Mouse (Mus musculus): ENCODE measurements around the gene Rita1. TPM values are rescaled to one million over a fixed set of nuclear protein-coding genes. Genes with fewer than 3 reads are reported as not detected.

Rita1 gene
- polyA plus RNA-seq, 1 experiment from 2014 or later, result 3.4 TPM

- no peaks in the 10 kb centered on the region for H3K27me3 ChIP-seq (ENCODE audit: insufficient read depth, low read length)
- DNase-seq (no peak), ATAC-seq (no peak)
- no peak overlapping the region for H3K9ac ChIP-seq (replicated peaks)
- 98% methylated on average over 5 of the region's 5 CpGs for WGBS (ENCODE audit: insufficient replicate concordance)
- H3K9me3 ChIP-seq (ENCODE audit: low read length), result no peaks in the 10 kb centered on the region
- H3K27ac ChIP-seq (ENCODE audit: low read depth), result no peak overlapping the region
- H3K4me1 ChIP-seq (ENCODE audit: insufficient read depth), result no peaks in the 10 kb centered on the region
- H3K4me3 ChIP-seq (ENCODE audit: low read depth, low read length), result no peak overlapping the region
- H3K4me2 ChIP-seq (ENCODE audit: low read depth, low read length), result no peak overlapping the region
- TF ChIP-seq EP300 (IDR thresholded peaks at IDR 0.05; ENCODE audit: low read depth), result no peak
- TF ChIP-seq CTCF (IDR thresholded peaks at IDR 0.05; ENCODE audit: low read depth), result no peak
- H3K36me3 ChIP-seq (replicated peaks; ENCODE audit: insufficient read depth, low read length), result peaks cover 66% of the 10 kb centered on the region
Measured at GRCm38 (mm10) chr5:120550673-120551072, 61.7 kb downstream of the Rita1 start.

GRCm38 (mm10) chr5:120550137-120550536, 62.3 kb downstream of the Rita1 start:
- 72% methylated on average over 5 of the region's 5 CpGs for WGBS (ENCODE audit: insufficient replicate concordance)
- TF ChIP-seq EP300 (IDR thresholded peaks at IDR 0.05; ENCODE audit: low read depth) (no peak), CTCF (IDR thresholded peaks at IDR 0.05; ENCODE audit: low read depth) (0 out of 2 replicates have a peak, but pooled peaks have one; percentile 1)
- no peak overlapping the region for H3K4me2 ChIP-seq (ENCODE audit: low read depth, low read length)
- H3K36me3 ChIP-seq (replicated peaks; ENCODE audit: insufficient read depth, low read length), result peaks cover 62% of the 10 kb centered on the region
- H3K27ac ChIP-seq (ENCODE audit: low read depth), result no peak overlapping the region
- no peaks in the 10 kb centered on the region for H3K27me3 ChIP-seq (ENCODE audit: insufficient read depth, low read length)
- H3K4me1 ChIP-seq (ENCODE audit: insufficient read depth), result no peaks in the 10 kb centered on the region
- no peak overlapping the region for H3K4me3 ChIP-seq (ENCODE audit: low read depth, low read length)
- H3K9ac ChIP-seq (replicated peaks), result no peak overlapping the region
- ATAC-seq, result no peak
- H3K9me3 ChIP-seq (ENCODE audit: low read length), result no peaks in the 10 kb centered on the region
- no peak for DNase-seq

GRCm38 (mm10) chr5:120548236-120548850, 64.0 kb downstream of the Rita1 start:
- Histone ChIP-seq H3K4me2 (ENCODE audit: low read depth, low read length) (no peak overlapping the region), H3K9ac (replicated peaks) (no peak overlapping the region), H3K4me3 (ENCODE audit: low read depth, low read length) (no peak overlapping the region), H3K36me3 (replicated peaks; ENCODE audit: insufficient read depth, low read length) (peaks cover 57% of the 10 kb centered on the region), H3K27ac (ENCODE audit: low read depth) (no peak overlapping the region), H3K4me1 (ENCODE audit: insufficient read depth) (no peaks in the 10 kb centered on the region), H3K9me3 (ENCODE audit: low read length) (no peaks in the 10 kb centered on the region), H3K27me3 (ENCODE audit: insufficient read depth, low read length) (no peaks in the 10 kb centered on the region)
- WGBS (ENCODE audit: insufficient replicate concordance), result 86% methylated on average over 11 of the region's 11 CpGs
- no peak for TF ChIP-seq CTCF (IDR thresholded peaks at IDR 0.05; ENCODE audit: low read depth)
- TF ChIP-seq EP300 (IDR thresholded peaks at IDR 0.05; ENCODE audit: low read depth), result no peak
- no peak for ATAC-seq
- no peak for DNase-seq

Other genes with a start within 250 kb of the Rita1 start
- not detected in 2 replicates for gene Lhx5, start 180.9 kb downstream of the Rita1 start, polyA plus RNA-seq (2015; fragmentation: Nextera tagmentation; extraction: Ambion mirVana)
- gene Sdsl, start 139.8 kb downstream of the Rita1 start, polyA plus RNA-seq (2015; fragmentation: Nextera tagmentation; extraction: Ambion mirVana), result 21.0 and 24.5 TPM in 2 replicates
- gene Sds, start 136.1 kb downstream of the Rita1 start, polyA plus RNA-seq (2015; fragmentation: Nextera tagmentation; extraction: Ambion mirVana), result 32.4 and 32.5 TPM in 2 replicates
- gene Plbd2, start 109.0 kb downstream of the Rita1 start, polyA plus RNA-seq (2015; fragmentation: Nextera tagmentation; extraction: Ambion mirVana), result 53.6 and 54.1 TPM in 2 replicates
- 15.3 and 17.1 TPM in 2 replicates for gene Slc8b1, start 101.4 kb downstream of the Rita1 start, polyA plus RNA-seq (2015; fragmentation: Nextera tagmentation; extraction: Ambion mirVana)
- 16.3 and 18.6 TPM in 2 replicates for gene Tpcn1, start 23.9 kb downstream of the Rita1 start, polyA plus RNA-seq (2015; fragmentation: Nextera tagmentation; extraction: Ambion mirVana)
- 0.75 and 0.84 TPM in 2 replicates for gene Iqcd, start 23.6 kb downstream of the Rita1 start, polyA plus RNA-seq (2015; fragmentation: Nextera tagmentation; extraction: Ambion mirVana)
- 14.0 and 15.1 TPM in 2 replicates for gene Ddx54, start 150 bp upstream of the Rita1 start, polyA plus RNA-seq (2015; fragmentation: Nextera tagmentation; extraction: Ambion mirVana)
- gene Cfap73, start 21.6 kb upstream of the Rita1 start, polyA plus RNA-seq (2015; fragmentation: Nextera tagmentation; extraction: Ambion mirVana), result not detected in 2 replicates
- gene Rasal1, start 36.2 kb upstream of the Rita1 start, polyA plus RNA-seq (2015; fragmentation: Nextera tagmentation; extraction: Ambion mirVana), result 0.20 and 0.36 TPM in 2 replicates
- gene Dtx1, start 99.3 kb upstream of the Rita1 start, polyA plus RNA-seq (2015; fragmentation: Nextera tagmentation; extraction: Ambion mirVana), result 0.23 and 0.25 TPM in 2 replicates
- gene Oas2, start 137.3 kb upstream of the Rita1 start, polyA plus RNA-seq (2015; fragmentation: Nextera tagmentation; extraction: Ambion mirVana), result 0.83 and 1.1 TPM in 2 replicates
- 1.8 and 2.1 TPM in 2 replicates for gene Oas3, start 165.1 kb upstream of the Rita1 start, polyA plus RNA-seq (2015; fragmentation: Nextera tagmentation; extraction: Ambion mirVana)
- 0.15 and 0.20 TPM in 2 replicates for gene Oas1e, start 182.9 kb upstream of the Rita1 start, polyA plus RNA-seq (2015; fragmentation: Nextera tagmentation; extraction: Ambion mirVana)
- gene Oas1c, start 199.9 kb upstream of the Rita1 start, polyA plus RNA-seq (2015; fragmentation: Nextera tagmentation; extraction: Ambion mirVana), result 0.58 and 0.60 TPM in 2 replicates
- gene Oas1f, start 234.8 kb upstream of the Rita1 start, polyA plus RNA-seq (2015; fragmentation: Nextera tagmentation; extraction: Ambion mirVana), result not detected in 2 replicates
- not detected in 2 replicates for gene Oas1h, start 248.8 kb upstream of the Rita1 start, polyA plus RNA-seq (2015; fragmentation: Nextera tagmentation; extraction: Ambion mirVana)